Mouse (Mus musculus) lung, postnatal 0 days (tissue): Measurements from ENCODE around the gene Arpc4.

ENCODE experiments used
- CTCF ChIP-seq: IDR thresholded peaks from 2 replicates; pipeline ENCODE4 v1.5.1; 2016; ENCODE audit warnings: antibody characterized with exemption, mild to moderate bottlenecking
- EP300 ChIP-seq: IDR thresholded peaks from 2 replicates; pipeline ENCODE4 v1.6.1; 2016; ENCODE audit warnings: antibody characterized with exemption, mild to moderate bottlenecking, control low read depth

DNA sequence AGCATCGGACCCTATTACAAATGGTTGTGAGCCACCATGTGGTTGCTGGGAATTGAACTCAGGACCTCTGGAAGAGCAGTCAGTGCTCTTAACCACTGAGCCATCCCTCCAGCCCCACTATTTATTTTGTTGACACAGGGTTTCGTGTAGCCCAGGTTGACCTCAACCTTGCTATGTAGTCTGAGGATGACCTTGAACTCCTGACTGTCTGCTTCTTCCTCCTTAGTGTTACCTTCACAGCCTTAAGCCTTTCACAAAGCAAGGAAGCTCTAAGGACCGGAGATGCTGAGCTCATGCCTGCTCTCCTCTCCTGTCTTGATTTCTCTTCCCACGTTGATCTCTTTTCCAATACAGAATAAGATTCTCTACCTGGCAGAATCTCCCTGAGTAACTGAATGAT lies 31.0 kb upstream of the Arpc4 start:
- TF ChIP-seq CTCF: no peak
- TF ChIP-seq EP300: no peak
